1 mouse cellular context compared by ENCODE assay signal in genomic region chr6:131387221-131388039, GRCm38 (mm10).
TF ChIP-seq lines count a peak whose summit lies in the region.

No protein-coding gene starts in this region.

TF ChIP-seq in MEL, 35 proteins besides CTCF, POLR2A, EP300 and RAD21 (continued from another document):
- TF ChIP-seq ZNF384 (IDR thresholded peaks at IDR 0.05; ENCODE audit: low read depth, low read length) = no peak
- peak; percentile 85 for TF ChIP-seq TBP (IDR thresholded peaks at IDR 0.05; ENCODE audit: low read depth, low read length)
- TF ChIP-seq SIN3A (IDR thresholded peaks at IDR 0.05; ENCODE audit: low read length) = peak; percentile 82
- TF ChIP-seq MAX (IDR thresholded peaks at IDR 0.05; ENCODE audit: low read length) = peak; percentile 77
- TF ChIP-seq MAFK (IDR thresholded peaks at IDR 0.05; ENCODE audit: borderline replicate concordance, low read depth, low read length) = no peak
- TF ChIP-seq NRF1 (IDR thresholded peaks at IDR 0.05; ENCODE audit: insufficient read depth, low read depth, low read length, poor library complexity, severe bottlenecking) = peak; percentile 74
TF ChIP-seq in MEL: peak in this region for 20.
